Mouse (Mus musculus) lung, postnatal 36 days (tissue): ENCODE data around the gene Fscn1.

Experiments
- DNase-seq: peaks from one replicate; pipeline ENCODE4 v3.0.0; 2022; ENCODE audit warnings: mixed read lengths

The Fscn1 gene

GRCm38 (mm10) chr5:142974598-142975121, 14.5 kb downstream of the Fscn1 start:
- DNase-seq, result peak; percentile 40

- DNase-seq, result peak; percentile 49
Measured at GRCm38 (mm10) chr5:142976516-142976915, 16.4 kb downstream of the Fscn1 start.

- peak; percentile 40 for DNase-seq
Measured at GRCm38 (mm10) chr5:142982046-142982801, 22.1 kb downstream of the Fscn1 start.

GRCm38 (mm10) chr5:142983174-142983573, 23.0 kb downstream of the Fscn1 start:
- no peak for DNase-seq

GRCm38 (mm10) chr5:142984271-142984670, 24.1 kb downstream of the Fscn1 start:
- no peak for DNase-seq

GRCm38 (mm10) chr5:142988520-142988919, 28.4 kb downstream of the Fscn1 start:
- DNase-seq, result peak; percentile 44

GRCm38 (mm10) chr5:142989167-142989566, 29.0 kb downstream of the Fscn1 start:
- no peak for DNase-seq

- DNase-seq, result no peak
Measured at GRCm38 (mm10) chr5:142994746-142995145, 34.6 kb downstream of the Fscn1 start.

- no peak for DNase-seq
Measured at GRCm38 (mm10) chr5:142997526-142997925, 37.4 kb downstream of the Fscn1 start.

GRCm38 (mm10) chr5:142998171-142998570, 38.0 kb downstream of the Fscn1 start:
- DNase-seq, result peak; percentile 36

- no peak for DNase-seq
Measured at GRCm38 (mm10) chr5:143000091-143000490, 39.9 kb downstream of the Fscn1 start.

GRCm38 (mm10) chr5:143000654-143001500, 40.7 kb downstream of the Fscn1 start:
- DNase-seq, result peak; percentile 4

GRCm38 (mm10) chr5:143009383-143009782, 49.2 kb downstream of the Fscn1 start:
- DNase-seq, result no peak

- peak; percentile 51 for DNase-seq
Measured at GRCm38 (mm10) chr5:143017401-143017800, 57.3 kb downstream of the Fscn1 start.
